Mouse (Mus musculus): ENCODE results near the gene Zfp706. TPM values are rescaled to one million over a fixed set of nuclear protein-coding genes. Genes with fewer than 3 reads are reported as not detected.
A peak's percentile ranks its signal among the peaks of the same experiment; 100 is the strongest.

Zfp706 gene
- polyA plus RNA-seq, 1 experiment, result 27.1 TPM

DNA sequence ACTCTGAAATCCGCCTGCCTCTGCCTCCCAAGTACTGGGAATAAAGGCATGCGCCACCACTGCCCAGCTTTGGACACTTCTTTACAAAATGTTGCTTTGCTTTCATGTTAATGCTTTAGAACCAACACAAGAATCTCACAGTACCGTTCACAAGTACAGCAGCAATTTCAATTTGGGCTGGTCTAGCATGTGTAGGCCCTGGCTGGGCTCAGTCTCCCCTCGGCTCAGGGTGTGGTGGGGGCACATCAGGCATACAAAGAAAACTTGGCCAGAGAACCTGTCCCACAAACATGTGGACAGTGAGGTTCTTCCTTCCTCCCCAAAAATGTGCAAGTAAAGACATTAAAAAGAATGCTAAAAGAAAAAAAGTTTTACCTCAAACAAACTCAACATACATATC, 12.4 kb downstream of the Zfp706 start:
- H3K4me1 ChIP-seq (ENCODE audit: control insufficient read depth, insufficient read depth, low read length), result peaks cover 12% of the 10 kb centered on the region
- no peak for DNase-seq
- H3K4me3 ChIP-seq (replicated peaks; ENCODE audit: extremely low read depth, low read depth, low read length), result no peak overlapping the region
- WGBS, result 96% methylated on average over 4 of the region's 4 CpGs
- TF ChIP-seq CTCF (IDR thresholded peaks at IDR 0.05; ENCODE audit: insufficient read depth, low read length) (no peak), POLR2A (IDR thresholded peaks at IDR 0.05; ENCODE audit: borderline replicate concordance, extremely low read depth, low read depth, low read length) (no peak)

DNA sequence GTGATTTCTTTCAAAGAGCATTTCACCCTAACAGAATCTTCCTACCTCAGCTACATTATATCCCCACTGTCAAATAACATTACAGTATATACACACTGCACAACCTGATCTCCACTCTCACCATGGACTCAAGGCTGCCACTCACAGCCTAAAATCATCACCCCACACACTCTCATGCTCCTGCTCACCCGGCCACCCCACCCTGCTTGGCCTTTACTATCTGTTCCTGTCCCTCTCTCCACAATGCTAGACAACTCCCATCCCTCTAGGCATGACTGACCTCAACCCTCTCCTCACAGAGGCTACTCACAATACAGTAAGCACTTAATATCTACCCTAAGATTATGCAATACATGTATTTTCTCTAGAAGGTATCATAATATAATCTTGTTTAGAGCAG, 12.9 kb downstream of the Zfp706 start:
- Histone ChIP-seq H3K4me1 (ENCODE audit: control insufficient read depth, insufficient read depth, low read length) (peaks cover 12% of the 10 kb centered on the region), H3K4me3 (replicated peaks; ENCODE audit: extremely low read depth, low read depth, low read length) (no peak overlapping the region)
- DNase-seq, result no peak
- TF ChIP-seq POLR2A (IDR thresholded peaks at IDR 0.05; ENCODE audit: borderline replicate concordance, extremely low read depth, low read depth, low read length) (no peak), CTCF (IDR thresholded peaks at IDR 0.05; ENCODE audit: insufficient read depth, low read length) (no peak)
- 55% methylated on average over 1 of the region's 1 CpGs for WGBS

DNA sequence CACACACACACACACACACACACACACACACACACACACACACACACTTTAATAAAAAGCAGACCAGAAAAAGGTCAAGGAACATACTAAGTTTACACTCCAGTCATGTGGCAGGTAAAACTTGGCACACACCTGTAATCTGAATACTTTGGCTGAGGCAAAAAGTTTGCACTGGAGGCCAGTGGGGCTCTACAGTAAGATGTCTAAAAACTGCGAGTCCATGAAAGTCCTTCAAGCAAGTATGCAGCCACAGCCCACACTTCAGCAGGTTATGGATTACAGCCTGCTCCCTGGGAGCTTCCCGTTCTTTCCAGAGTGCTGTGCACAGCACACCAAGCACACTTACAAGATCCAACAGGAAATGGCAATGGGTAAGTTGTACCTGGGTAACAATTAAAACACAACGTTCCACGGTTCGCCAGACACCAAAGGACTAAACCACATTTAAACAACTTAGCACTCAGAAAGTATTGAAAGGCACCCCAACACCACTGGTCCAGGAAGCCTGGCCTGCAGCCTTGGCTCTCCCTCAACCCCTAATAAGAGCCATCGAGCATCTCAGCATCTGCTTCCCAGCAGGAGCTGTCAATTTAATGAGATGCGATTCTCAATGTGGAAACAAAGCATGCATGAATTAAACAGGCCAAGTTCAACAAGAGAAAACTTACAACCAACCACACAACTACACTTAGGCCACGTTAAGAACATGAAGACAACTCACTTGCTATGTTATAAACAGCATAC, 14.0 kb downstream of the Zfp706 start:
- TF ChIP-seq POLR2A (IDR thresholded peaks at IDR 0.05; ENCODE audit: borderline replicate concordance, extremely low read depth, low read depth, low read length) (no peak), CTCF (IDR thresholded peaks at IDR 0.05; ENCODE audit: insufficient read depth, low read length) (no peak)
- peak; percentile 34 for DNase-seq
- no peak overlapping the region for H3K4me3 ChIP-seq (replicated peaks; ENCODE audit: extremely low read depth, low read depth, low read length)
- peaks cover 12% of the 10 kb centered on the region for H3K4me1 ChIP-seq (ENCODE audit: control insufficient read depth, insufficient read depth, low read length)
- WGBS, result 71% methylated on average over 8 of the region's 8 CpGs

DNA sequence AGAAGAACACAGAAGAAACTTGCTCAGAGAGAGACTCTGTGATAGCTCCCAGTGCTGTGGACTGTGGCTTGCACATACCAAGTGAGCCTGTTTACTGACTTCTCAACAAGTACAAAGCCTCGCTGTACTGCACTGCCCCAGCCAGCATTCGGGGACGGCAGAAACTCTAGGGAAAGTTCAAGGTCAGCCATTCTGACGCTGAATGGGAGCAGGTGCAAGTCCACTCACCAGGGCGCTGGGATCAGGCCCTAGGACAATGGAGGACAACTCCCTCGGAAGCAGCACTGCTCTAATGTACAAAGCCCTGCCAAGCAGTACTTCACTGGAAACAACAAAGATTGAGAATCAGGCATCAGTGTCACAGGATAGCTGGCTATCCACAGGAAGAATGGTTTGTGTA, 16.2 kb downstream of the Zfp706 start:
- no peak for DNase-seq
- 62% methylated on average over 6 of the region's 6 CpGs for WGBS
- Histone ChIP-seq H3K4me1 (ENCODE audit: control insufficient read depth, insufficient read depth, low read length) (peaks cover 17% of the 10 kb centered on the region), H3K4me3 (replicated peaks; ENCODE audit: extremely low read depth, low read depth, low read length) (no peak overlapping the region)
- TF ChIP-seq POLR2A (IDR thresholded peaks at IDR 0.05; ENCODE audit: borderline replicate concordance, extremely low read depth, low read depth, low read length) (no peak), CTCF (IDR thresholded peaks at IDR 0.05; ENCODE audit: insufficient read depth, low read length) (no peak)

DNA sequence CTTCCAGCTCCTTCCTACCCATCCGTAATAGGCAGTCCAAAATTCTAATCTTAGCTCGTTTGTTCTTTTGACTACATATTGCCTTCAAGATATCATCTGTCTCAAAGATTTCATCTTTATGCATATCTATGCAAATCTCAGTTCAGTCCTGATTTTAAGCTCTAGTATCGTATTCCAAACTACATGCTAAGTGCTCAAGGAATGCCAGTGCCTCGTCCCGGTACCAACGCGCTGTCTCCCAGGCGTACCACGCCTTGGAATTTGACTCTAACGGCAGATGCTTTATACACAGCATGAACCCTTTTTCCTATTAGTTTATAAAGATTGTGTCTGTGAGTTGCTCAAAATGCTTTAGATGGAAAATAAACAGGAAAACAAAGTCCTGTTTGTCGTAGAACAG, 17.7 kb downstream of the Zfp706 start:
- DNase-seq, result no peak
- H3K4me3 ChIP-seq (replicated peaks; ENCODE audit: extremely low read depth, low read depth, low read length), result no peak overlapping the region
- WGBS, result 76% methylated on average over 11 of the region's 11 CpGs
- peaks cover 17% of the 10 kb centered on the region for H3K4me1 ChIP-seq (ENCODE audit: control insufficient read depth, insufficient read depth, low read length)
- TF ChIP-seq POLR2A (IDR thresholded peaks at IDR 0.05; ENCODE audit: borderline replicate concordance, extremely low read depth, low read depth, low read length), result no peak
- TF ChIP-seq CTCF (IDR thresholded peaks at IDR 0.05; ENCODE audit: insufficient read depth, low read length), result no peak

DNA sequence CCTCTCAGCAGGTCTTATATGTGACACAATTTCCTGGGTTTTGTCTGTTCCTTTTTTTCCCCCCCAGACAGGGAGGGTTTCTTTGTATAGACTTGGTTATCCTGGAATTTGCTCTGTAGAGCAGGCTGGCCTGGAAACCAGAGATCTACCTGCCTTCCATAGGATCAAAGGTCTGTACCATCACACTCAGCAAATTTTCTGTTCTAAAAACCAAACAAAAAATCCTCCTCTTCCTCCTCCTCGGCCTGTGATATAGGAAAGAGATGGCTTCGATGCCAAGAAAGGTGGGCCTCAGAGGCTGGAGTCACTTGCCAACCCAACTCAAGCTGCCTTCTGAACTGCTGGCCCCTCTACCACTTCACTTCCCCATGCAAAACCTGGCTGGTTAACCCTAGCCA, 18.9 kb downstream of the Zfp706 start:
- TF ChIP-seq POLR2A (IDR thresholded peaks at IDR 0.05; ENCODE audit: borderline replicate concordance, extremely low read depth, low read depth, low read length) (no peak), CTCF (IDR thresholded peaks at IDR 0.05; ENCODE audit: insufficient read depth, low read length) (no peak)
- no peak for DNase-seq
- Histone ChIP-seq H3K4me3 (replicated peaks; ENCODE audit: extremely low read depth, low read depth, low read length) (no peak overlapping the region), H3K4me1 (ENCODE audit: control insufficient read depth, insufficient read depth, low read length) (peaks cover 16% of the 10 kb centered on the region)
- WGBS, result 83% methylated on average over 2 of the region's 2 CpGs

DNA sequence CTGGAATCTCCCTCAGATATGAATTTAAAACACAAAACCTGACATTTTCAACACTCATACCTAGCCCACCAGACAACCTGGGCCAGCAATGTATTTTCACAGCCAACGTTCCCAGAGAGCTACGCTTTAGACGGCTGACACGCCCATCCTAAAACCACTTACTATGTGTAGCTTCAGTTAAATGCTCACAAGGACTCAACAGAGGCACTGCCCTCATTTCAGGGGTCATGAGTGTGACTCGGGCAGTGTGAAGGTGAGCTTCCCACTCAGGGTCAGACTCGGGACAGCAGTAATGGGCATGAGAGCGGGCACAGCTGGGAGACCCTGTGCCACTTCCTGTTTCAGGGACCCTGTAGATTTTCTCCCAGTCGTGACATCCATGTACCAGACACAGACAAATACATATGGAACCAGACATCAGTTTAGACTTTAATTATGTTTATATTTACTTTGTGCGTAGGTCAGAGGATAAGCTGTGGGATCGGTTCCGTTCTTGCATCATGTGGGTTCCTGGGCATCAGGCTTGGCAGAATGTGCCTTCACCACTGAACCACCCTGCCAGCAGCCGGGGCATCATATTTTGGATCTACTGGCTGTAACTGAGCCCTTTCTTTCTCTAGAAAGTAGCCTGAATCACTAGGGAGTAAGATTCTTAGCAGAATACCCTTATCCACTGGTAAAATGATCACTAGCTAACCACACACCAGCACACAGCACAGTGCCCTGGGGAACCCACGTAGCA, 19.4 kb downstream of the Zfp706 start:
- DNase-seq, result no peak
- Histone ChIP-seq H3K4me1 (ENCODE audit: control insufficient read depth, insufficient read depth, low read length) (peaks cover 13% of the 10 kb centered on the region), H3K4me3 (replicated peaks; ENCODE audit: extremely low read depth, low read depth, low read length) (no peak overlapping the region)
- 64% methylated on average over 13 of the region's 13 CpGs for WGBS
- TF ChIP-seq POLR2A (IDR thresholded peaks at IDR 0.05; ENCODE audit: borderline replicate concordance, extremely low read depth, low read depth, low read length), result no peak
- TF ChIP-seq CTCF (IDR thresholded peaks at IDR 0.05; ENCODE audit: insufficient read depth, low read length), result no peak

DNA sequence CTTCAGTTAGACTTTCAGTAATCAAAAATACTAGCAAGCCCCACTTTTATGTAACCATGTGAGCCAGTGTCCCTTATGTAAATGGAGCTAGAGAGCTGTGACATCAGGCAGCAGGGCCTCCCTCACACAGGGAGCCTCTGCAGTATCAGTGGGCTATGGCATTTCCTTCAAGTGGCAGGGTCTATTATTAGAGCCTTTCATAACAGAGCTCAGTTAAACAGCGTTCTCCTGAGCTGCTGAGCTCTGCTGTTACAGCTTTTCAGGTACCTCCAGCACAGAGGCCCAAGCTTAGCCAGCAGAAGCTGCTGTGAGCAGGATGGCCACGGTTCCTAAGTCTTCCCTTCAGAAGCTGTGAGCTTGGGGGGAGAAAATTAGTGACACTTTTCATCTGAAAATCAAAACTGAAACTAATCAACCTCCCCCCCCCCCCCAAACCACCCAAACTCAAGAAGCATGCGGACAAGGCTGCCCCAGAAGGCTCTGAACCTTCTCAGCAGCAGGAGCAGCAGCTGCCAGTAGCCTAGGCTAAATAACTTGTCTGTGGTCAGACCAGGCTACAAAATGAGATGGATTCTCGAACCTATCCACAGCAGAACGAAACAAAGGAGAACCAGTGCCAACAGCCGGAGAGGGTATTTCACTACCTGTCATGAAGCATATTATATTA, 20.2 kb downstream of the Zfp706 start:
- peaks cover 5% of the 10 kb centered on the region for H3K4me1 ChIP-seq (ENCODE audit: control insufficient read depth, insufficient read depth, low read length)
- no peak for DNase-seq
- 32% methylated on average over 6 of the region's 6 CpGs for WGBS
- H3K4me3 ChIP-seq (replicated peaks; ENCODE audit: extremely low read depth, low read depth, low read length), result peak overlapping the region; percentile 43
- TF ChIP-seq CTCF (IDR thresholded peaks at IDR 0.05; ENCODE audit: insufficient read depth, low read length) (no peak), POLR2A (IDR thresholded peaks at IDR 0.05; ENCODE audit: borderline replicate concordance, extremely low read depth, low read depth, low read length) (no peak)

DNA sequence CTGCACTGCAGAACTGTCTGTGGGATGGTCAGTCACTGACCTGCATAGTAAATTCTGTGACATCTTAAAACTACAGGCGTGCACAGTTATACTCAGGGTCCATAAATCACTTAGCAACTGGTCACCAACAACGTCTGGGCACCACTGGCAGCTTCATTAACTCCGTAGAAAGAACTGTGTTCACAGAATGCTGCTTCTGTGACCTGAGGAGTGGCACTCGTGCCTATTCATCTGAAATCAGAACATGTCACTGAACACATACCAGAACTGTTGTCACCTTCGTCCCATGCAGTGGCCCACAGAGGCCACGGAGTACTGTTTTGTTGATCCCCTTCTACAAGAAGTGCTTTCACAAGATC, 22.0 kb downstream of the Zfp706 start:
- no peak for DNase-seq
- Histone ChIP-seq H3K4me3 (replicated peaks; ENCODE audit: extremely low read depth, low read depth, low read length) (no peak overlapping the region), H3K4me1 (ENCODE audit: control insufficient read depth, insufficient read depth, low read length) (peaks cover 5% of the 10 kb centered on the region)
- 79% methylated on average over 6 of the region's 6 CpGs for WGBS
- TF ChIP-seq POLR2A (IDR thresholded peaks at IDR 0.05; ENCODE audit: borderline replicate concordance, extremely low read depth, low read depth, low read length), result no peak
